Mouse (Mus musculus) heart, adult 2 months (tissue): Measurements from ENCODE around the gene Mef2d. TPM values are rescaled to one million over a fixed set of nuclear protein-coding genes. Genes with fewer than 3 reads are reported as not detected.

Source experiments
- DNase-seq, 2 experiments: peaks; one replicate each; pipeline ENCODE4 v3.0.0; 2021
- H3K27ac ChIP-seq: fragments of 200-600 bp; 2 replicates; pipeline ENCODE4 v1.8.1; 2022
- H3K27me3 ChIP-seq: fragments of 200-500 bp; 2 replicates; pipeline ENCODE4 v1.6.1; 2012; ENCODE audit warnings: mild to moderate bottlenecking, low read length, inconsistent platforms, mixed read lengths; ENCODE audit not compliant: control insufficient read depth, insufficient read depth
- H3K36me3 ChIP-seq: fragments of 200-500 bp; 2 replicates; pipeline ENCODE4 v1.6.1; 2012; ENCODE audit warnings: low read length, inconsistent platforms; ENCODE audit not compliant: control insufficient read depth, insufficient read depth
- H3K4me1 ChIP-seq: fragments of 200-500 bp; 2 replicates; pipeline ENCODE4 v1.6.1; 2011; ENCODE audit warnings: low read length; ENCODE audit not compliant: control insufficient read depth, insufficient read depth
- H3K4me3 ChIP-seq: fragments of 200-600 bp; 2 replicates; pipeline ENCODE4 v1.8.1; 2022
- H3K79me2 ChIP-seq: fragments of 200-500 bp; replicated peaks from 2 replicates; pipeline ENCODE4 v1.6.1; 2012; ENCODE audit warnings: mild to moderate bottlenecking, inconsistent platforms, low read length, moderate library complexity, mixed read lengths; ENCODE audit not compliant: control insufficient read depth, insufficient read depth
- H3K9ac ChIP-seq: fragments of 200-500 bp; 2 replicates; pipeline ENCODE4 v1.6.1; 2012; ENCODE audit warnings: low read depth, mild to moderate bottlenecking, control low read depth, inconsistent platforms, low read length, mixed read lengths
- CTCF ChIP-seq: fragments of 200-600 bp; IDR thresholded peaks from 2 replicates; pipeline ENCODE4 v1.8.1; 2022; ENCODE audit warnings: antibody characterized with exemption, mild to moderate bottlenecking, moderate library complexity
- EP300 ChIP-seq: fragments of 200-500 bp; IDR thresholded peaks from 2 replicates; pipeline ENCODE4 v1.6.1; 2011; ENCODE audit warnings: low read depth, low read length, control low read depth; ENCODE audit not compliant: insufficient read depth
- POLR2A ChIP-seq: fragments of 200-500 bp; IDR thresholded peaks from 2 replicates; pipeline ENCODE4 v1.6.1; 2011; ENCODE audit warnings: mild to moderate bottlenecking, low read depth, low read length, control low read depth; ENCODE audit not compliant: insufficient read depth
- WGBS: fragments of 180-500 bp; shearing (Covaris S2); methylation state at CpG from one replicate; pipeline ENCODE4 v1.1.7; 2018; 5-methylcytosine and 5-hydroxymethylcytosine counted together
- intact Hi-C: fragments of 180-260 bp; cut with DNase I; formaldehyde crosslinking; loops from one replicate; pipeline ENCODE4 v1.15.1; 2025
- polyA plus RNA-seq: library from polyadenylated mRNA; depleted of rRNA; stranded (reverse); fragments of >200 nt; gene quantifications from 2 replicates; pipeline ENCODE4 v1.2.3, GENCODE M21; 2012
- total RNA-seq, 2 experiments: library from RNA; stranded (reverse); gene quantifications; 2 replicates each; pipeline ENCODE4 v1.2.3; 2021

The Mef2d gene
- total and polyA plus RNA-seq, 3 experiments, result 118 to 129 (median 119) TPM

DNA sequence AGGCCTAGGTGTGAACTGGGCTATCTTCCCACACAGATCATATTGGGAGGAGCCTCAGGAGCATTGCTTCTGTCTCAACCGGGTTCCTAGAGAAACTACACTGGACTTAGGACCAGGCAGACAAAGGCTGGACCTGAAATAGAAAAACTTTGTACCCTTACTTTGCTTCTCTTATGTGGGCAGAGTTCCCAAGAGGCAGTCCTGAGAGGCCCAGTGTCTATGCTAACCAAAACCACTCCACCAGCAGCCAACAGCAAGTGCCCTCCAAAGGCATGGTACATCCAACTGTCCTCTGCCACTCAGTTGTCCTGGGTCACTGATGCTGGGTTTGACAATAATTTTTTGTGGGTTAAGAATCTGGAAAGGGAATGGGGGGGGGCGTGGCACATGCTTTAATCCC, 9.7 kb upstream of the Mef2d start:
- H3K9ac ChIP-seq, result no peak overlapping the region
- TF ChIP-seq POLR2A (no peak), CTCF (no peak), EP300 (no peak)
- peaks cover 8% of the 10 kb centered on the region for H3K4me1 ChIP-seq
- H3K27ac ChIP-seq, result peak overlapping the region; percentile 92
- no peaks in the 10 kb centered on the region for H3K79me2 ChIP-seq
- H3K36me3 ChIP-seq, result no peaks in the 10 kb centered on the region
- no peaks in the 10 kb centered on the region for H3K27me3 ChIP-seq
- DNase-seq, result no peak
- 57% methylated on average over 2 of the region's 2 CpGs for WGBS
- intact Hi-C loops, result loop anchor here (2.0 kb wide), 1 partner anchor 46 kb away; no protein-coding TSS in a partner anchor
- no peak overlapping the region for H3K4me3 ChIP-seq

DNA sequence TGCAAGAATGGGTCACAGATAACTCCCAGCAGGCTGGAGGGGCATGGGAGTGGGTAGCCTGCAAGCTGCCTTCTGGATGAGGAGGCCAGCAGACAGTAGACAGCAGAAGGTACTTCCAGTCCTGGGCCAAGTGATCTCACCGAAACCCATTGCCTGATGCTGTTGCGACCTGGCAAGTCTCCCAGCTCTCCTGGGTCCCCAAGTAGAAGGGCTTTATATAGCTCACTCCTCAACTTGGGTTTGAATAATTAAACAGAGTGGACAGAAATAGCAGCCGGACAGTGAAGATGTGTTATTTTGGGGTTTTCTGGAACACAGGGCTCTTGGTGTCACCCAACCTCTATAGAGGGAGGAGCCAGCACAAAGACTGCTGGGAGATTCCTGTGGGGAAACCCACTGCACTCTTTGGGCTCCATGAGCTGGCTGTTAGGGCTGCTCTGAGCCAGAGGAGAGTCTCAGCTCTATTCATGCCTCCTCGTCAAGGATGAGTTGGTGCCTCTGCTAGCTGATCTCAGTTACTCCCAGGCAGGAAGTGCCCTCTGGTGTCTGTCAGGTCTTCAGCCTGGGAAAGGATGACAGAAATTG, 8.9 kb upstream of the Mef2d start:
- peak overlapping the region; percentile 57 for H3K9ac ChIP-seq
- H3K27me3 ChIP-seq, result no peaks in the 10 kb centered on the region
- intact Hi-C loops, result loop anchor here (2.0 kb wide), 1 partner anchor 46 kb away; no protein-coding TSS in a partner anchor
- peak; percentile 67 to 82 for DNase-seq
- peak overlapping the region; percentile 92 for H3K27ac ChIP-seq
- no peaks in the 10 kb centered on the region for H3K79me2 ChIP-seq
- no peaks in the 10 kb centered on the region for H3K36me3 ChIP-seq
- 21% methylated on average over 4 of the region's 4 CpGs for WGBS
- H3K4me1 ChIP-seq, result peaks cover 8% of the 10 kb centered on the region
- TF ChIP-seq CTCF (peak; percentile 19), POLR2A (peak; percentile 89), EP300 (0 out of 2 replicates have a peak, but pooled peaks have one; percentile 66)
- peak overlapping the region; percentile 9; the same call in 1 of the 2 replicates for H3K4me3 ChIP-seq

- intact Hi-C loops, result no loop called here
- Histone ChIP-seq H3K27ac (peak overlapping the region; percentile 99; the same call in 1 of the 2 replicates), H3K27me3 (no peaks in the 10 kb centered on the region), H3K4me1 (peaks cover 16% of the 10 kb centered on the region), H3K79me2 (no peaks in the 10 kb centered on the region), H3K9ac (no peak overlapping the region), H3K4me3 (no peak overlapping the region), H3K36me3 (no peaks in the 10 kb centered on the region; the same call in 1 of the 2 replicates)
- TF ChIP-seq CTCF, result no peak
- no peak for TF ChIP-seq POLR2A
- TF ChIP-seq EP300, result no peak
- no peak for DNase-seq
- 81% methylated on average over 9 of the region's 9 CpGs for WGBS
These were observed 5.8 kb upstream of the Mef2d start for GRCm38 (mm10) chr3:88136346-88136745.

DNA sequence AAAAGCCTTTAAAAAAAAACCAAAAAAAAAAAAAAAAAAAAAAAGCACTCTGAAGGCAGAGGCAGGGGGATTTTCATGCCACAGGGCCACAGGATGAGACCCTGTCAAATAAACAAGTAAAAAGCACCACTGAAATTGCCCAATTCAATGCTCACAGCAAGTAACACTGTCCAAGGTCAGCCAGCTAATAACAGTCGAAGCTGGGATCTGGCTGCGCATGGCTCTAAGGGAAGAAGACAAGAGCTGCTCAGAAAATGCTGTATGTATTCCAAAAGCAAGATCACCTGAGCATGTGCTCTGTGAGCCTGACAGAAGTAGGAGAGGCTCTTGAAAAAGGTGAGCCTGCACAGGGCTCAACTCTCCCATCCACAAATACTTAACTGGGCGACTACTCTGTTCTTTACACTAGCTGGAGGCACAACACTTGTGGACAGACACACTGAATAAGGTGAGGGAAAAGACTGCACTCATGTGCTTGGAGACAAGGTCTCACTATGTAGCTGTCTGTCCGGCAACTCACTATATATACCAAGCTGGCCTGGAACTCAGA, 5.2 kb upstream of the Mef2d start:
- Histone ChIP-seq H3K27ac (peak overlapping the region; percentile 99), H3K27me3 (no peaks in the 10 kb centered on the region), H3K79me2 (no peaks in the 10 kb centered on the region), H3K36me3 (no peaks in the 10 kb centered on the region; the same call in 1 of the 2 replicates), H3K4me1 (peaks cover 17% of the 10 kb centered on the region), H3K9ac (no peak overlapping the region), H3K4me3 (no peak overlapping the region; the same call in 1 of the 2 replicates)
- TF ChIP-seq EP300 (no peak), POLR2A (no peak), CTCF (no peak)
- DNase-seq, result peak in 1 of 2 experiments; percentile 36
- intact Hi-C loops, result no loop called here
- WGBS, result 62% methylated on average over 4 of the region's 4 CpGs

GRCm38 (mm10) chr3:88137821-88138220, 4.4 kb upstream of the Mef2d start:
- no peaks in the 10 kb centered on the region; the same call in 1 of the 2 replicates for H3K36me3 ChIP-seq
- peaks cover 16% of the 10 kb centered on the region for H3K4me1 ChIP-seq
- peak in 1 of 2 experiments; percentile 20 for DNase-seq
- intact Hi-C loops, result no loop called here
- H3K9ac ChIP-seq, result peak overlapping the region; percentile 56
- TF ChIP-seq POLR2A (no peak), CTCF (peak; percentile 50)
- no peaks in the 10 kb centered on the region for H3K27me3 ChIP-seq
- 2% methylated on average over 3 of the region's 3 CpGs for WGBS
- H3K27ac ChIP-seq, result peak overlapping the region; percentile 99
- H3K79me2 ChIP-seq, result no peaks in the 10 kb centered on the region
- peak overlapping the region; percentile 80 for H3K4me3 ChIP-seq
